Mouse (Mus musculus): Measurements from ENCODE around the gene Slc35f1.

The Slc35f1 gene

GRCm38 (mm10) chr10:53115028-53115427 lies 424.7 kb downstream of the Slc35f1 start:
- peak; percentile 72 for DNase-seq

GRCm38 (mm10) chr10:53115673-53116398 lies 425.5 kb downstream of the Slc35f1 start:
- no peak for DNase-seq

GRCm38 (mm10) chr10:53120608-53121007 lies 430.3 kb downstream of the Slc35f1 start:
- DNase-seq = no peak

GRCm38 (mm10) chr10:53124365-53124764 lies 434.0 kb downstream of the Slc35f1 start:
- DNase-seq = no peak

GRCm38 (mm10) chr10:53132707-53133106 lies 442.4 kb downstream of the Slc35f1 start:
- DNase-seq = no peak

GRCm38 (mm10) chr10:53150321-53150720 lies 460.0 kb downstream of the Slc35f1 start:
- DNase-seq = no peak

GRCm38 (mm10) chr10:53150916-53151315 lies 460.6 kb downstream of the Slc35f1 start:
- DNase-seq = no peak

GRCm38 (mm10) chr10:53156374-53156773 lies 466.0 kb downstream of the Slc35f1 start:
- no peak for DNase-seq

- DNase-seq = no peak
Observed at GRCm38 (mm10) chr10:53157740-53158139, 467.4 kb downstream of the Slc35f1 start.
